Mouse (Mus musculus): ENCODE data around the gene Fsip1. TPM values are rescaled to one million over a fixed set of nuclear protein-coding genes. Genes with fewer than 3 reads are reported as not detected.
A peak's percentile ranks its signal among the peaks of the same experiment; 100 is the strongest.

Gene Fsip1
- polyA plus RNA-seq, 1 experiment from 2014 or later: 1.4 TPM

DNA sequence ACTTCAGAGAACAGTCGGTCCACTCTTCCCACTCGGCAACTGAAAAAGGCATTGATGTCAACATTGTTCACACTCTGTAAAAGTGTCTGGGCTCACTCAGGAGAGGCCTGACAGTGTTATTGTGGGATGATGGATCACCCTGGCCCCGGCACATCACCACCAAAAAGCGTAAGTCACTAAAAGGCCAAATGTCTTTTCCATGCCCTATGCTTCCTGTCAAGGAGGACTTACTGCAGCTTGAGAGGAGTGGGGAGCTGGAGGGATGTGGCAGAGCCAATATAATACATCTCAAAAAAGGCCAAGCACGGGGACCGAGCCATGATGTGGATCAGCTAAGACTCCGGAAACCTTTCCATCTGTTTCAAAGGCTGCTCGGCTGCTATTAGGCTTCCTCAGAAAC lies 2.2 kb downstream of the Fsip1 start:
- no peak for DNase-seq (ENCODE audit: low spot score)

DNA sequence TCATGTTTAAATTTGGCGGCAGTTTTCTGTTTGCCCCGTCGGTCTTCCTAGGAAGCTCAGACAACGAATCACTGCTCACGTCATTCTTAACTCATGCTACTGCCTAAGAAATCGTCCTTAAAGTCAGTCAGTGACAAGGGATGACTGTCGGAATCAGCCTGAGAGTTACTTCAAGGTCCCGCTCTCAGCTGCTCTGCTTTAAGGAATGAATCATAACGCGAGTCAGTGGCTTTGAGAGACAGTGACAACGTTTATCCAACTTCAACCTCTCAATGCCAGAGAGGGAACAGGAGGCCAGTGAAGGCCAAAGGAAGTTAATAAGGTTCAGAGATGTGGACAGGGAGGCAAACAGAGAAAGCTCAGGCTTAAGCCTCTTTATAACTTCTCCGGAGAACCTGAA lies 7.8 kb downstream of the Fsip1 start:
- no peak for DNase-seq (ENCODE audit: low spot score)

- no peak for DNase-seq (ENCODE audit: low spot score)
These were observed 8.8 kb downstream of the Fsip1 start for GRCm38 (mm10) chr2:118248016-118248415.

DNA sequence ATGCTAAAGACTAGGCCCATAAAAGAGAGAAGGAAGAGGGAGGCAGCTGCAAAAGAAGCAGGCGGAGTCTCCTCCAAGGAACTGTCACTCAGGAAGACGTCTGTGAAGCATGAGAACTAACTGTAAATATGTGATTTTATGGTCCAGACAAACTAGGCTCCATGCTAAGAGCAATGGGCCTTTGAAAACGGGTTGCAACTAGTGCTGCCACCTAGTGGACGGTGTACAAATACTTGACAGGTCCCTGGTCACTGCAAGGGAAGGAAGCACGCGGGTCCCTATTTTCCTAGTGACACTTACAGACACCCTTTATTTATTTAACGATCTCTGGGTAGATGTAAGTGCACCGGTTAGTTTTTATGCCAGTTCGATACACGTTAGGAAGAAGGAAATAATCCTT lies 10.9 kb downstream of the Fsip1 start:
- peak; percentile 72 for DNase-seq (ENCODE audit: low spot score)

GRCm38 (mm10) chr2:118236196-118236595 lies 20.6 kb downstream of the Fsip1 start:
- DNase-seq (ENCODE audit: low spot score): no peak

- DNase-seq (ENCODE audit: low spot score): no peak
These were observed 21.2 kb downstream of the Fsip1 start for GRCm38 (mm10) chr2:118235614-118236013.

DNA sequence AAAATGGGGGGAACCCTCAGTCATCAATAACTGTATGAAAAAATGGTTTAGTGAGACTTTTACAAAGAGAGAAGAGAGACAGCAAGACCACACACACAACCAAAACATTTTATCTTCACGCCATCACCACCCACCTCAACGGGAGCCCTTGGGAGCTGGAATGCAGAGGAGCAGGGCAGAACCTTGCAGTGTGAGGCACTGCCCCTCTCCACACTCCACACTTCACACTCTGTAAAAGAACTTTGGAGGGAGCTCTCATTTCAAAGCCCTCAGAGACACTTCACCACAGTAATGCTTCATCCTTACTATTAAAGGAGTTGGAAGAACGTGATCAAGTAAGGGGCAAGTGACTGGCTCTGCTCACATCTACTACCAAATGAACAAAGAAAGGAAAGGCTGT lies 26.2 kb downstream of the Fsip1 start:
- no peak for DNase-seq (ENCODE audit: low spot score)

DNA sequence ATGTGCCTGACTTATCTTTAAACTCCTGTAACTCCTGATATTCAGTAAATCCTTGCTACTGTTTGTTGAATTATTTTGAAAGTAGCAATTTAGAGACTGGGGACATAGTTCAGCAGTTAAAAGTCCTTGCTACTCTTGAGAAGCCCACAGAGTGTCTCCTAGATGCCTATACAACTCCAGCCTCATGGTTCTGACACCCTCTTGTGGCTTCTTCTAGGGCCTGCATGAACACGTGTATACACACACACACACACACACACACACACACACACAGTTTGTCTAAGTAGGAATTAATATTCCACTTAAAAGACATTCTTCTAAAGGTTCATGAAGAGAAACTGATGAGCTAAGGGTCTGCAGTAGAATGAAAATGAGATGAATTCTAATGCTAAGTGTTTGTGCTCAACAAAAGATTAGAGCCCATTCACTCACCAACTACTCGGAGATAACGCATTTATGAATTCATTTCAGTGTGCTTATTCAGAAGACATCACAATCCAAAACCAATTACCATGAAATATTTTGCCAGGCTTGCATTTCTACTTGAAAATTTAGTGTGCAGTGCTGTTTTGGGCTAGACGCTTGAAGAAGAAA lies 28.2 kb downstream of the Fsip1 start:
- no peak for DNase-seq (ENCODE audit: low spot score)

DNA sequence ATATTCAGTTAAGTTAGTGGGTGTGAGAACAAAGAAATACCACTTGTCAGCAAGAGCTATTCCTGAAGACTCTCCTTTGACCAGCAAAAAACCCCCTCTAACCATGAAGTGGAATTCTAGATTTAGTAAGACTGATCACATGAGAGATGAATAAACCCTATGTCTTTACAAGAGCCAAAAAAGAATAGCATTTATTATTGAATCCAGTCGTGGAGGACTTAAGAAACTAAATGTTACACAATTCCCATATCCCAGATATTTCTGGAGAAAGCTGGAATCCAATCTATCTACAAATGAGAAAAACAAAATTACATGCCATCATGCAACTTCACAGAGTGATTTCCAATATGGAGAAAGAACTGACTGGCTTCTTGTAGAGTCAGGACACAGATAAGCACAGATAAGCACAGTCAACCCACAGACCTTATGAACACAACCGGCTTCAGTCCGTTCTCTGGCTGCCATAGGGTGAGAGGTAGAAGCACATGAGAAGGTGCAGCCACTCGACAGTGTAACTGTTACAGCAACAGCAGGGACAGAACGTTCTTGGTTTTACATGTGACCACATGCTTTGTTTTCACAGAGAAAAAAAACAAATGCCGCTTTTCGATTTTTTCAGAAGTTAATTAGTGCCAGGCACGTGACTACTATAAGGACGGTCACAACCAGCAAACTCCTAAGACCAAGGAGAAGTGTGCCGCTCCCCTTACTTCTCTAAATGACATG lies 31.3 kb downstream of the Fsip1 start:
- no peak for DNase-seq (ENCODE audit: low spot score)

DNA sequence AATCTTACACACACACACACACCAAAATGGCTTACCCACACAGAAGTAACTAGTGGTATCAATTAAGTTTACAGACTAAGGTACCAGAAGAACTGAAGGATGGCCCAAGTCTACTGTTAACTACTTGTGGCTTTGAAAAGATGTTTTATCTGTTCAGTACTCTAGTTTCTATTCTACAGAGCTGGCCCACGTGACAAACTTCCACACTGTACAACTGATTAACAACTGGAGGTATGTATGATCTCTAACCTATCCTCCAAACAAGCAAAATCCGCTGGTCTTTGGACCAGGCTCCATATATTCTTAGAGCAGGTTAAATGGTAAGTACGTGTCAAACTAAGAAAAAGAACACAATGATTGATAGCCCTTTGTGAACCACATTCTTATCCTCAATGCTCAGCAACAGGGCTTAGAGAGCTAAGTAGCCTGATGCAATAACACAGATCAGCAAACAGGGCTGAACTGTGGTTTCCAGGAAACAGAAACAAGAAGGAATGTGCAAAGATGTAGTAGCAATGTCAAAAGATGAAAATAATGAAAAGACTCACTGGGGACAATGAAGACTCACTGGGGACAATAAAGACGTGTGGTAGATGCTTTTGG lies 38.7 kb downstream of the Fsip1 start:
- DNase-seq (ENCODE audit: low spot score): no peak

DNA sequence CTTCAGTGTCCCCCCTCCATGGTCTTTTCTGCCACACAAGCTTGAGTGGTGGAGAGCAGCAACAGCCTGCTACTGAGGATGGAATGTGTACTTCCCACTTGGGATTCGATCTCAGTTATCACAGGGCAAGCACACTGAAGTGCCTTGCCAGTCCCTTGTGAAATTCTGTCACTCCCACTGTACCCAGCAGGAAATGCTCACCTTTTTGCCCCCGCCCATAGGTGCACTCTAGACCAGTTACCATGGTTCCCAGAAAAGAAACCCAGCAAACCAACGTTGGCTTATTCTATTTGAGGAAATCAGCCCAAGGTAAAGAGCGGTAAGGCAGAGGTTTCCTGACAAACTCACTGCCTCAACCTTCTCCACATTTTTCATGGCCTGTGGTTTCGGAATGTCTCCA lies 47.1 kb downstream of the Fsip1 start:
- DNase-seq (ENCODE audit: low spot score): no peak

DNA sequence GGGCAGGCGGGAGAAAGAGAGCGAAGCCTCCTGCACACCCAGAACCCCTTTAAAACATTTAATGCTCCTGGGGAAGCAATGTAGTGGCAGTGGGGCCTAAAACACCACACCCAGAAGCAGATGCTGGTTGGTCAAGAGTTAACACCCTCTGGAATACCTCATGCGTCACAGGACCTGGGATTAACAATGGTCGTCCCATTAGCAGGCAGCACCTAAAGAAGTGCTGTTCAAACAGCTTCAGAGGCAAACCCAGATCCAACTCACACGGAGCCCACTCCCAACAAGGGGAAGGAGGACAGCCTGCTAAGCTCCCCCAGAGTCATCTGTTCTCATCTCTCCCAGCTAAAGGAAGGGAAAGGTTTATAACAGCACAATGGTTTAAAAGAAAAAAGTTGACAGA lies 48.1 kb downstream of the Fsip1 start:
- DNase-seq (ENCODE audit: low spot score): no peak

DNA sequence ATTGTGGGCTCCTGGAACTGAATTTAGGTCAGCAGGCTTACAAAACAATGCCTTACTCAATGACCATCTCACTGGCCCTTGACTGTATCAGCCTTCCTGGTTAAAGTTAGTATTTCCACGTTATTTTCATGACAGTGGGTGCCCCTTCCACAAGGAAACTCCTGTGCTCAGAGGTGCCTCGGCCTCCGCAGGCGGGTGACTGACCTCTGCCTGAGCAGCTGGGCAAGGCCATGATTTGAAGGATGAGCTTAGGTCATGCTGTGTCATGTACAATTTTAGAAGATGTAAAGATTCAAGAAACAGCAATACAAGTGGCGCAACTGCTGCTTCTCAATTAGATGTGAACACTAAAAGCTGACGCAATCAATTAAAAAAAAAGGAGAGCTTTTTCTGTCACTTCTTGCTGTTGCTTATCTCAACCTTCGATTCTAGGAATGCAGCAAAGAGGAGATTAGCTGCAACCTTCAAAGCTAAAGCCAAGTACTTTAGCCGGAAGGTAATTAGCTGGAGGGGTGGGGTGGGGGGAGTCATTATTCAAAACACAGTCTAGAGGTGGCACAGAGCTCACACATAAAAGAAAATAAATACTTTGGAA lies 50.7 kb downstream of the Fsip1 start:
- no peak for DNase-seq (ENCODE audit: low spot score)

GRCm38 (mm10) chr2:118204646-118205045 lies 52.1 kb downstream of the Fsip1 start:
- no peak for DNase-seq (ENCODE audit: low spot score)

DNA sequence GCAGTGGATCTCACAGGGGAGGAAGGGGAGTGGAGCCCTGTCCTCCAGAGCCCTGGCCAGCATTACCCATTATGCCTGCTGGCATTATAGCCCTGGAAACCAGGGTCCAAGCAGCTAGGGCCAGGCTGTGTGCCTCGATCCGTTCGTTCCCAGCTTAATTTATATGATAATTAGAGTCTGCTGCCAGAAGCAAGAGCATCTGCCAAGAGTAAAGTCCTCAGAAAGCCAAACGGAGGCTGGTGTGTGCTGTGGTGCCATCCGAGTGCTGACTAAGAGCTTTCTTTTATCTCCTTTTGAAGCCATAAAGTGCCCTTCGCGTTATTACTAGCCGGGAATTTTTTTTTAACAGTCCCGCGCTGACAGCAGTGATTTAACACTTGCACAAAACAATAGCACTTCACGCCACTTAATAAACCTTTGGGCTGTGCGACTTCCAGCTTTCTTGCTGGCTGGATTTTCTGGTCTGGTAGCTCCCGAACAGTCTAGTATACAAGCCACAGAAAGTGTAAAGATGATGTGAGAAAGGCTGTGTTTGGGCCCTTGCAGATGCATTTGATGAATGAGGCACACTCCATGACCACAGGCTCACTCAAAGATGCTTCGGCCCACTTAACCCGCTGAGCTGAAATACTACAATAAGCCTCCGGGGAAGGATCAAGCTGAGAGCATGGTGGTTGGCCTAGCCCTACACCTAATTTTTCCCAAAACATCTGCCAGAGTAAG lies 52.9 kb downstream of the Fsip1 start:
- DNase-seq (ENCODE audit: low spot score): no peak

GRCm38 (mm10) chr2:118202934-118203333 lies 53.8 kb downstream of the Fsip1 start:
- no peak for DNase-seq (ENCODE audit: low spot score)

- DNase-seq (ENCODE audit: low spot score): no peak
These were observed 54.8 kb downstream of the Fsip1 start for GRCm38 (mm10) chr2:118201983-118202382.

- peak; percentile 71 for DNase-seq (ENCODE audit: low spot score)
These were observed 56.9 kb downstream of the Fsip1 start for GRCm38 (mm10) chr2:118199867-118200266.

GRCm38 (mm10) chr2:118196966-118197365 lies 59.8 kb downstream of the Fsip1 start:
- DNase-seq (ENCODE audit: low spot score): no peak

DNA sequence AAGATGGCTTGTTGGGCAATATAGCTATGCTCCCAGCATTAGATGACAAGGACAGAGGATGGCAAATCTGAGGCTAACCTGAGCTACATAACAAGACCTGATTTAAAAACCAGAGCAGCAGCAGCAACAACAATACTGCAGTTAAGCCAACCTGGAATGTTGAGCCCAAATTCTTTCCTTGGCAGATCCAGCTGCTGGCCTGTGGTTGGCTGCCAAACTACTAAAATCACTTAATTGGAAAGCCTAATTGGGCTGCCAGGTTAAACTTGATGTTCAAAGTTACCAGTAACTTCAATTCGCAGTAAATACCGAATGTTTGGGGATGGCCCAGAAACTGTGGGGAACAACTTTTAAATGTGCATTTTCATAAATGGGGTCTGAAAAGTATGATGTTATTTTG lies 74.6 kb downstream of the Fsip1 start:
- DNase-seq (ENCODE audit: low spot score): no peak

DNA sequence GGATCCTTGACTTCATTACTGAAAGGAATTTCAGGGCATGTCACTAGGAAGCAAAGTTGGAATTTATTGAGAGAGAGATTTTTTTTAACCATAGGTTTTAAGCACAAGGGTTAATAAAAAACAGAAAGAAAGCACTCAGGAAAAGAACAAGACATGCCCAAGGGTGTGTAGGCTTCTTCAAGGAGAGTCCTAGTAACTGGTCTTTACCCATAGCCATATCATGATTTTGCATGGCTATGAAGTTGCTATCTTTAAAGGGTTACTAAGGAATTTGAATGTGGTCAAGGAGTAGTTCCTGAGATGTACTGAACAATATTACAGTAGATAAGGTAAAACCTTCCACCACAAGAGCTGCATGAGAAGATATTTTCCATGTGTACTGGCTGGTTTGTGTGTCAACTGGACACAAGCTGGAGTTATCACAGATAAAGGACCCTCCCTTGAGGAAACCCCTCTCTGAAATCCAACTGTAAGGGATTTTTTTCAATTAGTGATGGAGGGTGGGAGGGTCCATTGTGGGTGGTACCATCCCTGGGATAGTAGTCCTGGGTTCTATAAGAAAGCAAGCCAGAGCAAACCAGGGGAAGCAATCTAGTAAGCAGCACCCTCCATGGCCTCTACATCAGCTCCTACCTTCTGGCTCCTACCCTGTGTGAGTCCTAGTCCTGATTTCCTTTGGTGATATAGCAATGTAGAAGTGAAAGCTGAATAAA lies 76.7 kb downstream of the Fsip1 start:
- DNase-seq (ENCODE audit: low spot score): no peak
